Mouse (Mus musculus) inflammation-experienced regulatory T-cells, adult 6 months (primary cell): ENCODE results near the gene Zfp553. TPM values are rescaled to one million over a fixed set of nuclear protein-coding genes. Genes with fewer than 3 reads are reported as not detected.

Experiments used
- ATAC-seq: one replicate; pipeline ENCODE4 v1.8.0; 2017
- polyA plus RNA-seq, 3 experiments: library from polyadenylated mRNA; unstranded; fragments of 100-300 nt; shearing (Covaris generic); gene quantifications; one replicate each; pipeline ENCODE4 v1.2.1; 2017

The Zfp553 gene
- polyA plus RNA-seq, result 1 to 10 TPM; 3.3 to 6.8 (median 4.6) TPM

DNA sequence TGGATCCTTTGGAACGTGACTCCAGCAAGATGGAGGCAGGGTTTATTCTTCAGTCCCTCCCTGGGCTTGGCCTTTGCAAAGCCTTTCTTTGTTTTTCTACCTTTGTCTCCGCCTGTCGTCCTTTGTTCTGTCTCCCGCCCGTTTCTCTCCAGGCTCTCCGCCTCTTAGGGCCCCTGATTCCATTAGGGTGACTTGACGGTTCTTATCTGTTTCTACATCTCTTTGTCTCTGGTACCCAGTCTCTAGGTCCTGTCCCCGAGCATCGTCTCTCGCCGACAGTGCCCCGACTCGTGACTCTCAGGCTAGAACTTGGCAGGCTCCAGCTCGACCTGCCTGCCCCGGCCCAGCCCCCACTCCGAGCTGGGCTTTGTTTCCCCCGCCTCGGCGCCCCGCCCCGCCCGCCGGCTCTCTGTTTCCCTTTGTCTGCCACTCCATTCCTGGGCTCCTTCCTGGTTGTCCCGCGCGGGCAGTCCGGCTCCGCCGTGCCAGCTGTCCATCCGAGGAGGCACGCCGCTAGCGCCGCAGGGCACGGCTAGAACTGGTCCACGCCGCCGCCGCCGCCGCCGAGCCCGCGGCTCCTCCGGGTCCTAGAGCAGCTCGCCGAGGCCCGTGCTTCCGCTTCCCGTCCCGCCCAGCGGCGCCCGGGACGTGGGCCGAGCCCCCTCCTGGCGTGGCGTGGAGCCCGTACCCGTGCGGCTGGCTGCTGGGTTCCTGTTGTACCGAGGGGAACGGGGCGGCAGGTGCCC lies at the start of gene Zfp553, which contains the start of gene Sept1:
Gene Zfp553, plus strand, starts transcription at position 440 of the 746 bp plus-strand sequence.
Gene Sept1, minus strand, starts transcription at position 509 of the 746 bp plus-strand sequence.
- ATAC-seq, result peak; percentile 81

GRCm38 (mm10) chr7:127183345-127183744 lies 49.5 kb upstream of the Zfp553 start:
- no peak for ATAC-seq

GRCm38 (mm10) chr7:127183828-127184227 lies 49.0 kb upstream of the Zfp553 start:
- no peak for ATAC-seq

DNA sequence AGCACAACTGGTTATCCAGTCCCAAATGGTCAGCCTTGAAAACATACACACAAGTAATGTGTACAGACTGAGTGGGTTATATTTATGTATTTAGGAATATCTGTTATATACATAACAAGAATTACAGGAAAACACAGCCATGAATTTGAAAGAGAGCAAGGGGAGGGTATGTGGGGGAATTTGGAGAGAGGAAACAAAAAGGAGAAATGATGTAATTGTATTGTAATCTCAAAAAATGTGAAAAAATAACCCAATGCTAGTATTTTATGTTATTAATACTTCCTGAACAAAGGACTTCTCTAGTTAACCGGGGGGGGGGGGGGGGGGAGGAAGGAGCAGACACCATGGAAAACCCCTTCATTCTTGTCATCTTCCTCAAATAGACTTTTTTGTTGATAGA lies 48.1 kb upstream of the Zfp553 start:
- no peak for ATAC-seq

DNA sequence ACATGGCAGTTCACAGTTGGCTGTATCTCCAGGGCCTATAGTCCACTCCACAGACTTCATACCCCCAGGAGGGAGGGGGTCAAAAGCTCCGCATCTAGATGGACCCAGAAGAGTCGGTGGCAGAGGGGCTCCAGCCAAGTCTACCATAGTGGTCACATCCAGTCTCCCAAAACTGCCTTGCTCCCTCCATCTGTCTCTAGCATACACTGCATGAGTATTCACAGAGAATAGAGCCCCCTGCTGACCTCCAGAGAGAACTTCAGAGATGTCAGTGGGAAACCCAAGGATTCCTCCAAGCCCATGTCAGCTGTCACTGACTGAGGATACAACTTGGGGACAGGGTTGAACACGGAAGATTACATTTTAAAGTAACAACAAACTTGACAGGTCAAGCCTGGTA lies 47.3 kb upstream of the Zfp553 start:
- ATAC-seq, result no peak

GRCm38 (mm10) chr7:127187351-127187750 lies 45.5 kb upstream of the Zfp553 start:
- ATAC-seq, result no peak

DNA sequence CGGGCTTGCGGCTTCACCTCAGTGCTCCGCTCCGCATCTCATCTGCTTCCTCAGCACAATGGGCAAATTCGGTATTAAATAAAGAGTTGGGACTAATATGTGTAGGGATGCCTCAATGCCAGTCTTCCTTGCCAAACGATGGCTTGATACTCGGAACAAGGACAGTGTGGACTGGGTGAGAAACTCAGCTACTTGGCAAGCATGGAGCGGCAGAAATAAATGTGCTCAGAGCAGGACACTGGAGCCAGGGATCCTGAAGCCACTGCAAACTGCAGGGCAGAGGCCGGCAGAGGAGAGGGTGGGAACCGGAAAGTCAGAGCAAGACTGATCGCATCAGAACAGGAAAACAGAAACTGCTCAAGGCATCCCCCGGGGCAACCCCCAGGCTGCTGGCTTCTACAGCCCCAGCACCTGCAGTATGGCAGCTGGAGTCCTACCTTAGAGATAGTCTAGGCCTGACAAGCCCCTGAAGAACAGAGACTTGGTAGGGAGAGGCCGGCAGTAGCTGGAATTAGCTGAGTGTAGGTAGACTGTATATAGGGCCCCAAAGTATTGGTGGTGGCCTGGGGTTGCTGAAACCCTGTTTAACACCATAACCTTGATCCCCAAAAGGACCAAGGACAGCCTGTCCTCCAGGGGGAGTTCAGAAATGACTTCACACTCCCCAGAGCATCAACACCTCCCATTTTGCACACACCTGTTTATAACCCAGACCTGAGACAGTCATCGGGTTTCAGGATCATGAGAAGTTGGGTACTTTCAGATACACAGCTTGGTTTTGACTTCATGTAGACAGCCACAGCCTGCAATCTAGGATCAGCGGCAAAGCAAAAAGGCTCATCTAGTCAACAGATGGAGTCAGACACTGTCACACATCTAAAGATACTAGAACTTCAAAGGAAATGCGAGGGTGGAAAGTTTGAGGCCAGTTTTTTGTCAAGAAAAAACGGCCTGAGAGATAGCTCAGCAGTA lies 44.3 kb upstream of the Zfp553 start:
- peak; percentile 68 for ATAC-seq

DNA sequence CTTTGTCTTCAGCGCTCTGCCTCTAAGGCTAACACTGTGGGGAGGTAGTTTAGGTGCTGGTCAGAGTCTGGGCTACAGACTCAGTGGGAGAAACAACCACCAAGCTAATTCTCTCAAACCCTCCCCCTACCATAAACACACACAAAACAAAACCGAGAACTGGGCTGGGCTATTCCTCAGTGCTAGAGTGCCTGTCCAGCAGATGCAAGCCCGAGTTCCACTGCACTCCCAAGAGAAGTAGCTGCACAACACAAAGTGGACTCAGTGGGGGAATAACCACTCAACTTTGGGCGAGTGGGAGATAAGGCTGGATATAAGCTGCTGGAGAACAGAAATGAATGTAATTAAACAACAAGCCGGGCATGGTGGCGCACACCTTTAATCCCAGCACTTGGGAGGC lies 42.2 kb upstream of the Zfp553 start:
- no peak for ATAC-seq

DNA sequence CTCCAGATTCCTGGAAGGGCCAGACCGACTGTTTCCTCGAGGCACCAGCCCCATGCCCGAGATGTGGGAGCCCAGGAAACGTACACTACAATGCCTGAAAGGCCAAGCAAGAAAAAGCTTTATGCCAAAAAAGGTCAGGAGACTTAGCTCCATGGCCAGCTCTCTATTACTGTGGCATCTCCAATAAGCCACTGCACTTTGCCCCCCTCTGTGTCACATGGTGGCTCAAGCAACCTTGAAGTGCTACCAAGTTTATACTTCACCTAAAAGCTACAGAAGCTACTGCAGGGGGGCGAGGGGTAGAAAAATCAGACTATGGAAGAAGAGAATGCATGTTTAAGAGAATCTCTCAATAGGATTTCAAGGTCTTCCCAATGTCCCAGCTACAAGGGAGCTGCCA lies 39.9 kb upstream of the Zfp553 start:
- ATAC-seq, result no peak

- ATAC-seq, result no peak
These were observed 38.7 kb upstream of the Zfp553 start for GRCm38 (mm10) chr7:127194011-127194632.

- ATAC-seq, result no peak
These were observed 38.2 kb upstream of the Zfp553 start for GRCm38 (mm10) chr7:127194633-127195029.

DNA sequence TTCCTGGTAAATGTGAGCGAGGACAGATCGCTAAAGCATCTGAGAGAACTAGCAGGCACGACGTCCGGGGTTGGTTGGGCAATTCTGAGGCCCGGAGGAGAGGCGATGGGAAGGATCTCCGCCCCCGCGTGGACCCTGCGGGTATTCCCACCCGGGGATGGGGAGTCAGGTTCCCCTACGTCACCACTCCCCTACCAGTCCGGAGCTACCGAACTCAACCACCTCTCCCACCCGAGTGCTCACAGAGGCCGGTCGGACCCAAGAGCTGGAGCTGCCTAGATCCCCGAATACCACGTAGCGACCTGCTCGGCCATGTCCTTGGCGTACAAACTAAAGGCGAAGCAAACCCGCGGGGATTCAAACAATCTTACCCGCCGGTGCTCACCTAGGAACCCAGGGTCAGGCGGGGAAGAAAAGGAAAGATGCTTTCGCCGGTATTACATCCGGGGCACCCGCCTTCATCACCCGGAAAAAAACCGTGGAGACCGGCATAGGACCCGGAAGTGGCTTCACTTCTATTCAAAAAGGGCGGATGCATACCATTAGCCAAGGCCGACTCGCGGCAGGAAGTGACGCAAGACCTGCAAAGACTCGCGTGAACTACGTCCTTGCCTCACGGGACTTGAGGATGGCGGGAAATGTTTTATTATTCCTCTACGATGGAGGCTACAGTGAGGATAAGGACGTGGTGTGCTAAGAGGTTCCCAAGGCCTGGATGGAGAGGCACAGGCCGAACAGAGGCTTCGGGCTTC lies 37.1 kb upstream of the Zfp553 start, which contains the start of gene Cd2bp2:
Gene Cd2bp2, minus strand, starts transcription at position 507 of the 752 bp plus-strand sequence.
- ATAC-seq, result peak; percentile 100

GRCm38 (mm10) chr7:127196484-127196883 lies 36.4 kb upstream of the Zfp553 start:
- no peak for ATAC-seq

- ATAC-seq, result no peak
These were observed 26.3 kb upstream of the Zfp553 start for GRCm38 (mm10) chr7:127206606-127207005.

DNA sequence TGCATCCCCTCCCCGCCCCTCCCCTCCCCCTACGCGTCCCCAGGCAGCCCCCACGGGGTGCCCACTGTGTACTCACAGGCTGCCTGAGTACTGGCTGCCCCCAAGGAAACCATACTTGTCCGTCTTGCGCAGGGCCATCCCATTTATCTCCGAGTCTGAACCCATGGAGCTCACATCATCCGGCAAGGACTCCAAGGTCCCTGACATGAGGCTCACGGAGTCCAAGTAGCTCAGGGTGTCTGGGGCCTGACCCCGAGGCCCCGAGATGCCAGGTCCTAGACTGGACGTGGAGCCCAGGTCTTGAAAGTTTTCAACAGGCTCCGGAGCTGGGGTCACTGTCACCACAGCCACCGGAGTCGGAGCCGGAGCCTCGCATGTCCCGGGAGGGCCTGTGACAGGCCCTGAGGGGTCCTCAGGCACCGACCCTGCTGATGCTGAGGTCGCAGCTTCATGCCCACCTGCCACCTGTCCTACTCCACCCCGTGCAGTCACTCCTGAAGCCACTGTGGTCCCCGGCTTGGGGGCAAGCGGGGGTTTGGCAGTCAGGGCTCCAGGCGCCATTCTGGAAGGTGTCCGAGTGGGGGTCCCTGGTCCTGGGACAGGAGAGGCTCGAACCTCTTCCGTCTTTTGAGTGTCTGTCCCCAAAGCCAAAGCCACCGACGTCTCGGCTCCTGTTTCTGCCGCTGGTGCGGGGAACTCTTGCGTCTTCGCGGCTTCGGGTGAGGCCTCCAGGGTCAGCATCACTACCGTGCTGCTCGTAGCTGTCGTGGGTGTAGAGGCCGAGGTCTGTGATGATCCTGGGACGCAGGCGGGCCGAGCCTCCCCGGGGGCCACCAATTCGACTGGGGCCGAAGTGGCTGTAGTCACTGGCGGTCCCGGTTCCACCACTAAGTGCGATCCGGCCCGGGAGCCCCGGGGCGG lies 25.2 kb upstream of the Zfp553 start:
- no peak for ATAC-seq

- ATAC-seq, result no peak
These were observed 24.6 kb upstream of the Zfp553 start, which contains the start of gene Tbc1d10b for GRCm38 (mm10) chr7:127208295-127208552. Gene Tbc1d10b (minus strand): TSS chr7:127208468.

- peak; percentile 87 for ATAC-seq
These were observed 24.1 kb upstream of the Zfp553 start, which contains the start of gene Mylpf for GRCm38 (mm10) chr7:127208553-127209438. Gene Mylpf (plus strand): TSS chr7:127208890.

GRCm38 (mm10) chr7:127209851-127210250 lies 23.0 kb upstream of the Zfp553 start:
- no peak for ATAC-seq

DNA sequence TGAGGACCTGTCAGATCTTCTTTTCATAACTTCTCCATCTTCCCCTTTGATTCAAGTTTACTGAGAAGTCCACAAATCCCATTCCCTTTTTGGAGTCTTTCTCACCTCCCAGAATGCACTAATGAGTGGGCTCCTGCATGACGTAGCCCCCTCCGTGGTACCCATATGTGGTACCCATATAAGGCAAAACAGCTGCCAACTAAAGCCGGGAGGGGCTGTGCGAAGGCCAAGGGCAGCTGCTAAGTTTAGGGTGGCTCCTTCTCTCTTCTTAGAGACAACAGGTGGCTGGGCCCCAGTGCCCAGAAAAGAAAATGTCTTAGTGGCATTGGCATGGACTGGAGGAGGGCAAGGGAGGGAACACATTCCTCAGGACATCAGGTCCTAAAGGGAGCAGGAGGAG lies 22.6 kb upstream of the Zfp553 start:
- no peak for ATAC-seq
